Mouse (Mus musculus): ENCODE measurements around the gene Hist1h2an. TPM values are rescaled to one million over a fixed set of nuclear protein-coding genes. Genes with fewer than 3 reads are reported as not detected.
A peak's percentile ranks its signal among the peaks of the same experiment; 100 is the strongest.
"Not testable (repeated sequence)": the region's sequence is repeated elsewhere in the genome, so short reads cannot be mapped to it uniquely, and the experiment has no call there.

Hist1h2an gene
- total RNA-seq, 4 experiments from 2014 or later: 2.9 to 4.0 TPM; not detected in 2

DNA sequence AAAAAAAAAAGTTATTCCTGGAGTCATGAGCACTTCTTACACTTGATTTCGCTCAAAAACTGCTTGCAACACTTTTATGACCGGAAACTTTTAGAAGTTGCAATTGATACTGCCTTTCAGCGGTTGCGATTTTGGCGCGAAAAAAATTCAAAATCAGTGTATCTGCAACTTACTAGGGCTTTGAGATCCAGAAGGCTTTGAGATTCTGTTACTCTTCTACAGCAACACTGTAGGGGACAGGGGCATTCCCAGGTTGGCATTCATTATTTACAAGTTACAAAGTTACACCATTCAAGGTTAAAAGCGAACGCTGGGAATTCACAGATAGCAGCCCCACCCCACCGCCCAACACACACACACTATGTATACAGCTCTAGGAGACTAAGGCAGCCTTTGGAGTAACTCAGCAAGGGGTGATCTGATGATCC is 3.3 kb downstream of the Hist1h2an start:
- no peak for DNase-seq (ENCODE audit: low spot score in 2 of 2)

DNA sequence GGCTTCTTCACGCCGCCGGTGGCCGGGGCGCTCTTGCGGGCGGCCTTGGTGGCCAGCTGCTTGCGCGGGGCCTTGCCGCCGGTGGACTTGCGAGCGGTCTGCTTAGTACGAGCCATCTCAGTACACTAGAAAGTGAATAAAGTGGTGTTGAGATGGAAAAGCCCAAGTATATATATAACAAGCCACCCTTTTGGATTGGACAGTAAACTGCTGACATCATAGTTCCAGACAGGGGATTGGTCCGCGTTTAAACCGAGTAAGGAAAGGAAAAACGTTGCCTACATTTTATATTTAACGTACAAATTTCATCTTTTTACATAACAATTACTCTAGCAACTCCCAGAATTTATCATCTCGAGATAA is 3.8 kb downstream of the Hist1h2an start, which contains the start of gene Hist1h3i:
Hist1h3i (minus strand) TSS at position 116 of the 363 bp plus-strand sequence.
- DNase-seq (ENCODE audit: low spot score in 2 of 2): peak; percentile 19 to 52

DNA sequence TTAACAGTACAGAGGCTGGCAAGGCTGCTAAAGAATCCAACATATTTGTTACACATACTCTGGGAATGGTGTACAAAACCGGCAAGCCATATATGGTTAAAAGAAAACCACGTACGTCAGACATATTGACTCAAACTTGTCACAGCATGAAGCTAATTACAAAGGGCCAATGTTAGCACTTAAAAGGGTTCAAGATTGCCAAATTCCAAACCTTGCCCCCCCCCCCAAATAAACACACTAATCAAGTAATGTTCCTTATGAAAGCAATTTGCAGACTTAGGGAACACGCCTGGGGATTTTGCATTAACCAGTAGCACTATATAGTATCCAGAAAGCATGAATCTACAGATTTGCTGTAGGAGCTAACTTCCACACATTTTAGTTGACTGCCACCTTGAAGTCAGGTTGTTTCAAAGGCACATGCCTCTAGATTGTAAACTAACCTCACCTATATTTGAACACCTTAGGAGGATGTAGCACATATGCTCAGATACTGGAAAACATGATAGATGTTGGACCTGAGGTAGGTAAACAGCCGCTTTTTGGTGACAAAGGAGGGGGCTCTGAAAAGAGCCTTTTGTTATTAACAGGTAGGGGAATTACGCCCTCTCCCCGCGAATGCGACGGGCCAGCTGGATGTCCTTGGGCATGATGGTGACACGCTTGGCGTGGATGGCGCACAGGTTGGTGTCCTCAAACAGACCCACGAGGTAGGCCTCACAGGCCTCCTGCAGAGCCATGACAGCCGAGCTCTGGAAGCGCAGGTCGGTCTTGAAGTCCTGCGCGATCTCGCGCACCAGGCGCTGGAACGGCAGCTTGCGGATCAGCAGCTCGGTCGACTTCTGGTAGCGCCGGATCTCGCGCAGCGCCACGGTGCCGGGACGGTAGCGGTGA is 4.4 kb downstream of the Hist1h2an start:
- DNase-seq (ENCODE audit: low spot score in 2 of 2): peak in 1 of 2 experiments; percentile 27

DNA sequence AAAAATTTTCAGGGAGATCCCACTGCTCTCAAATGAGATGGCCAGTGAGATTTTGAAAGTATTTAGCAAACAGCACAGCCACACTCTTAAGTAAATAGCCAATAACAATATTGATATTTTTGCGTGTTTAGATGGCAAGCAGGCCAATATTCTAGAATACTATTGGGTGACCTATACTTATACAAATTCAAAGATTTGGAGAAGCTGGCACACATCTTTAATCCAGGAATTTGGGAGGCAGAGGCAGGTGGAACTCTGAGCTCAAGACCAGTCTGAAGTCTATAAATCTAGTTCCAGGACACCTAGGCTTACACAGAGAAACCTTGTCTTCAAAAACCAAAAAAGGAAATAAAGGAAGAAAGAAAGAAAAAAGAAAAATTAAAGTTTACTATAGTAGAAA is 5.4 kb downstream of the Hist1h2an start:
- no peak for DNase-seq (ENCODE audit: low spot score in 2 of 2)

DNA sequence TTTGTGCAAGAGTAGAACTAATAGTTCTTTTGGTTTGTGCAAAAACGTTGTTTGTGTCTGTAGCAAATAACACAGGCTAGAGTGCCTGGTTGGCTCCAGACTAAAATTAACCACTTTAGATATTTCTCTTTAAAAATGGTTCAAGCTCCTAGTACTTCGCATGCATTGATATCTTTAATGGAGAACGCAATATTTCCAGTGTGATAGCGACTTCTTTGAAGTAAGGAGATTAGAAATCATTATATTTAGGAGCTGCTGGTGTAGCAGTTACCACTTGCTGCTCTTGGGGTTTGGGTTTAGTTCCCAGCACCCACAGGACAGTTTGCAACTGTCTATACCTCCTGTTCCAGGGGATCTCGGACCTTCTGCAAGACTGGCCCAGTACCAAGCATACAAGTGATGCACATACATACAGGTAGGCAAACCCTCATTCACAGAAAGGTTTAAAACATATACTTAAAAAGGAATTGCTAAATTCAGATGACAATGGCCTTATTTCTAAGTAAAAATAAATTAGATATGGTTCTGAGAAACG is 5.9 kb downstream of the Hist1h2an start:
- DNase-seq (ENCODE audit: low spot score in 2 of 2): no peak

DNA sequence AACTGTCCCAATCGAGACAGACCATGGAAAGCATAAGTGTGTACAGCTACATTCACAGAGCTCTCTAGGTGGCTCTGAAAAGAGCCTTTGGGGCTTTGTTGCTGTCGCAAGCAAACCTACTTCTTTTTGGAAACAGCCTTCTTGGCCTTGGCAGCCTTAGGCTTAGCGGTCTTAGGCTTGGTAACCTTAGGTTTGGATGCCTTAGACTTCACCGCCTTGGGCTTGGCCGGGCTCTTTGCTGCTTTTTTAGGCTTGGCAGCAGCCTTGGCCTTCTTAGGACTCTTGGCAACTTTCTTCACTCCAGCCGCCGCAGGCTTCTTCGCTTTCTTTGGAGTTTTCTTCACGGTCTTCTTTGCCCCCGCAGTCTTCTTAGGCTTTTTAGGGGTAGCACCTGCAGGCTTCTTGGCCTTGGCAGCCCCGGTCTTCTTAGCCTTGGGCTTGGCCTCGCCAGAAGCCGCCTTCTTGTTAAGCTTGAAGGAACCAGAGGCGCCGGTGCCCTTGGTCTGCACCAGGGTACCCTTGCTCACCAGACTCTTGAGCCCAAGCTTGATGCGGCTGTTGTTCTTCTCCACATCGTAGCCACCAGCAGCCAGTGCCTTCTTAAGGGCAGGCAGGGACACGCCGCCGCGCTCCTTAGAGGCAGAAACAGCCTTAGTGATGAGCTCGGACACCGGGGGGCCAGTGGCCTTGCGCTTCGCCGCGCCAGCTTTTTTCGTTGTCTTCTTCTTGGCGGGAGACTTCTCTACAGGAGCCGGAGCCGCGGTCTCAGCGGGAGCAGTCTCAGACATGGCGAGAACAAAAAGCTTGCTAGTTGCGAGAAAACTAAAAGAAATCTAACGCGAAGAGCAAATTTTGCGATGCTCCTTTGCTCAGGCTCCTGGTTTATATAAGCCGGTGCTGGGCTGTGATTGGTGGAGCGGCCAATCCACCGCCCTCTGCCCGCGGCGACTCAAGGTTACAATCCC is 7.0 kb downstream of the Hist1h2an start, which contains the start of gene Hist1h1b:
Hist1h1b (minus strand) TSS at position 859 of the 965 bp plus-strand sequence.
- peak; percentile 30 to 32 for DNase-seq (ENCODE audit: low spot score in 2 of 2)

DNA sequence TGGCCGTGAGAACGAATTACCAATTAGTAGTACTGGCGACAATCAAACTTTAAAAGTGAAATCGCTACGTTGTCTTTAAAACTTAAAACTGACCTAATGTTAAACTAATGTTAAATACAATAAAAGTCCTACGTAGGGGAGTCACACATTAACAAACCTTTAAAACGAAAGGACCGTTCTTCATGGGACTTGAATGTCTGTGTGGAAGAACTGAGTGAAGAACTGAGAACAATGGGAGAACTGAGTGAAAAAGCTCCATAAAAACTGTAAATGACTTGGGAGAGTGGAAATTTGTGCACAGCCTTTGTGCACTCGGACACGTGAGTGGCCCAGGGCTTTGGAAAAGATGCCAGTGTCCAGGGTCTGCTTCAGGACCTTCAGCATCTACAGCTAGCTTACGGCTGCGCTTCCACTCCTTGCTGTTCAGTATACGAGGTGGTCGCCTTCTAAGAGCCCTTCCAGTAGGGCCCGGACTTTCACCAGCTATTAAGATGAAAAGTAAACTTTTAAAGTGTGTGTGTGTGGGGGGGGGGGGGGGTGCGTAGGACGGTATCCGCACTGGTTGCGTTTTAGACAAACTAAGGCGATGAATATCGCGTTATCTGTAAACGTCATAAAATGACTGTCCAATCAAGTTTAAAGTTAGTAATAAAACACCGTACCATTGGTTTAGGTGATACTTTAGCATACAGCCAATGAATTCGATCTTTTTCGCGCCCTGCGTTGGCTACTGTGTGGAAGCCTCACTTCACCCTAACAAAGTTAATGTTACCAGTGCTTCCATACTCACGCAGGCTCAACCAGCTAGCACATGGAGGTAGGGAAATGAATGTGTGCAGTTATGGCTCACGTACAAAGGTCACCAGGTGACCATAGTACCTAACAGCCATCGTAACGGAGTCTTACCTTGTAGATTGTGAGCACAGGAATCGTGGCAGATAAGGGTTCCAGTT is 7.9 kb downstream of the Hist1h2an start:
- DNase-seq (ENCODE audit: low spot score in 2 of 2): peak; percentile 49 to 58

DNA sequence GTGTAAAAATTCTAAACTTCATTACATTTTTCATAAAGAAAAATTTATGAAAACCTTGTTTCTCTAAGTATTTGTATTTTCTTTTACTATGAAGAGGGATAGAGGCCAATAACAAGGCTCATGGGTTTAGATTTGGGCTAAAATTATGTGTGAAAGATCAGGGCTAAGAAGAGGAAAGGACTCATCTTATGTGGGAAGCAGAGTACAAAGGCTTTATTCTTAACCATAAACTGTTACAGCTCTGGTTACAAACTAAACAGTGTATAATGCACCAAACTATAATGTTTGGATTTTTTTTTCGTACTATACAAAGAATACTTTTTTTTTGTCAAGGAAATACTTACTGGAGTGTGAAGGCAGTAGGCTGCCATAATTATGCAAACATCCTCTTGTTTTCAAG is 31.3 kb downstream of the Hist1h2an start:
- DNase-seq (ENCODE audit: low spot score in 2 of 2): no peak

DNA sequence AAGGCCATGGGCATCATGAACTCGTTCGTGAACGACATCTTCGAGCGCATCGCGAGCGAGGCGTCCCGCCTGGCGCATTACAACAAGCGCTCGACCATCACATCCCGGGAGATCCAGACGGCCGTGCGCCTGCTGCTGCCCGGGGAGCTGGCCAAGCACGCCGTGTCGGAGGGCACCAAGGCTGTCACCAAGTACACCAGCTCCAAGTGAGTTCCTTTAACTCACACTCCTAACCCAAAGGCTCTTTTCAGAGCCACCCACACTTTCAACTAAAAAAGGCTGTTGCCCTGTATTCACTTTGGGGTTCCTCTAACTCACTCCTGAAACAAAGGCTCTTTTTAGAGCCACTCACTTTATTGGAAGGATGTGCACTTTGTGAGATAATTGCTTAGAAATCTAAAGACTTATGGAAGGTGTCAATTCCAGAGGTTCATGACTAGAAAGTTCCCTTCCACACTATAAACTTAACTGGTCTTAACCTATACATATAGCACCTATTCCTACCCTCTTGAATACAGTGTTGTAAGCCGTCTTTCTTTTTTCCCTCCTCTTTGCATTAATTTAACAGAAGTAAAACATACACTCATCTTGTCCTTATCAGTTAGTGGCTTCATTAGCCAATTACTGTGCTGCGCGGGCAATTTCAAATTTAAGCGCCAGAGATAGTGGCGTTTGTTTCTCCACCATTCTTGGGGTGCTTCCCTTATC is 32.6 kb downstream of the Hist1h2an start:
- not testable (repeated sequence) for DNase-seq (ENCODE audit: low spot score in 2 of 2)

DNA sequence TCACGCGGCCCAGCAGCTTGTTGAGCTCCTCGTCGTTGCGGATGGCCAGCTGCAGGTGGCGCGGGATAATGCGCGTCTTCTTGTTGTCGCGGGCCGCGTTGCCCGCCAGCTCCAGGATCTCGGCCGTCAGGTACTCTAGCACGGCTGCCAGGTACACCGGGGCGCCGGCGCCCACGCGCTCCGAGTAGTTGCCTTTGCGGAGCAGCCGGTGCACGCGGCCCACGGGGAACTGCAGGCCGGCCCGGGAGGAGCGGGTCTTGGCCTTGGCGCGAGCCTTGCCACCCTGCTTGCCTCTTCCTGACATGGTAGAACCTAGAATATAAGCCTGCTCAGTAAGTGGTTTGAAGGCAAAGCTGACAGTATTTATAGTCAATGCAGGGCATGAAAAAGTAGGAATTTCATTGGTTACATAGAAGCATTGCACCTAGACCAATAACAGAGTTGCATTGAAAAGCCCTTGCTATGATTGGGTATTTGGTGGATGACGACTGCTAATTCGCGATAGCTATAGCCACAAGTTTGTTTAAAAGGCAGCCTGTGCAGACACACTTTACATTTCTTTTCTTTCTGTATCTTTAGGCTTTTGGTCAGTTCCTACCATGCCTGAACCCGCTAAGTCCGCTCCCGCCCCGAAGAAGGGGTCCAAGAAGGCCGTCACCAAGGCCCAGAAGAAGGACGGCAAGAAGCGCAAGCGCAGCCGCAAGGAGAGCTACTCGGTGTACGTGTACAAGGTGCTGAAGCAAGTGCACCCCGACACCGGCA is 33.3 kb downstream of the Hist1h2an start, which contains the start of the genes Hist1h2ak and Hist1h2bn:
Hist1h2ak (minus strand) TSS at position 304 of the 762 bp plus-strand sequence.
Hist1h2bn (plus strand) TSS at position 600 of the 762 bp plus-strand sequence.
- peak; percentile 47 to 80 for DNase-seq (ENCODE audit: low spot score in 2 of 2)

DNA sequence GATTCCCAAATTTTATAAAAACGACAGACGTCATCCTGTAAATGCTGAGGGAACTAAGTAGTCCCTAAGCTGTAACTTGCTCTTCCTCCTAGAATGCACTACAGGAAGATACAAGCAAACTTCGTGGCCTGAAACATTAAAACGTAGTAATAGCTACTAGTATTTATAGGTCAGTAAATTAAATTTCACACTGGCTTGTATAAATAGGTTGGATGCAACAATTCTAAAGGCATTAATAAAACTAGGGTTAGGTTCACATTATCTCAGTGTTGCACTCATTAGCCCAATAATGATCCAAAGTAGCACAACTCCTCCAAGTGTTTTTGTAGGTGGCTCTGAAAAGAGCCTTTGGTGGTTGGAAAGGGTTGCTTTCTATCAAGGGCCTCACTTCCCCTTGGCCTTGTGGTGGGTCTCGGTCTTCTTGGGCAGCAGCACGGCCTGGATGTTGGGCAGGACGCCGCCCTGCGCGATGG is 33.9 kb downstream of the Hist1h2an start:
- peak in 1 of 2 experiments; percentile 9 for DNase-seq (ENCODE audit: low spot score in 2 of 2)

DNA sequence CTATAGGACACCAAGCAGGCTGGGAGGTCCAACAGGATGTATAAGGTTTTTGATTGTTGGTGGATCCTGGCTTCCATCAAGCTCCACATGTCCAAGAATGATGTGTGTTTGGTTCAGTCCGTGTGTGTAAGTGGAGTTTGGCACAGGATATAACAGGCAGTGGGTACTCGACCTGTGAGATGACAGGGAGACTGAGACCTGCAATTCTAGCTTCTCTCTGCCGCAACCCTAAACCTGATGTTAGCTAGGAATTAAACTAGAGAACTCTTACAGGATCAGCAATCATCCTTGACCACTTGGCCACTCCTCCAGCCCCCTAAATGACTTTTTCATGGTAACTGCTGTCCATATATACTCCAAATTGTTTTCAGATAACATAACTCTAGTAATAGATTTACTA is 34.7 kb downstream of the Hist1h2an start:
- no peak for DNase-seq (ENCODE audit: low spot score in 2 of 2)

DNA sequence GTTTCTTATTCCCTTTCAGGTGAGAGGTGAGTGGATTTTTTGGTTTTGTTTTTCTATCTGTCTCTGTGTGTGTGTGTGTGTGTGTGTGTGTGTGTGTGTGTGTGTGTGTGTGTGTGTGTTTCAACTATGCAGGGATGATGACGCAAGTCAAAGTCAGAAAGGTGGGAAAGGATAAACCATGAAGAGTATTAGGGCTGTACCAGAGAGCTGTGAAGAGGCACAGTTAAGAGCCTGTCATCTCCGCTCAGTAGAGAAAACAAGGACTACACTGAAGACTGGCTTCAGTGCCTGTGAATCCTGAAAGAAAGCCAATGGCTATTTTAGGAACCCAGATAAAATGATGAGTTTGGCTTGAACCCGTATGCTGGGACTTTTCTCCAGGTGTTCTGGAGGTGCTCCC is 35.2 kb downstream of the Hist1h2an start:
- DNase-seq (ENCODE audit: low spot score in 2 of 2): no peak

DNA sequence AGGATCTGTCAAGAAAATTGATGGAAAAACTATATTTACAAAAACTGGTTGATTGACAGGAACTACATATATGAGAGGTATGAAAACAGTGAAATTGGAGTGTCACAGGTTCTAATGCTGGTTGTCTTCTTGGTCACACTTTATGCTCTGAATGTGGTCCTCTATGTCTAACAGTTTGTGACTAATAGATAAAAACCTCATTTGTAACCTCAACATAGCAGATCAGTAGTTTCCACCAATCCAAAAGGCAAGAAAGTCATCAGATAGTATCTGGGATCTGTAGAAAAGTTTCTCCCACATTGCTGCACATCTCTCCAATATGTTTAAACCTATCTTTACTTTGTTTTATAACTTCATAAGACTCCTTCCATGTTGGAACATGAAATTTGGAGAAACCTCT is 35.6 kb downstream of the Hist1h2an start:
- DNase-seq (ENCODE audit: low spot score in 2 of 2): no peak

DNA sequence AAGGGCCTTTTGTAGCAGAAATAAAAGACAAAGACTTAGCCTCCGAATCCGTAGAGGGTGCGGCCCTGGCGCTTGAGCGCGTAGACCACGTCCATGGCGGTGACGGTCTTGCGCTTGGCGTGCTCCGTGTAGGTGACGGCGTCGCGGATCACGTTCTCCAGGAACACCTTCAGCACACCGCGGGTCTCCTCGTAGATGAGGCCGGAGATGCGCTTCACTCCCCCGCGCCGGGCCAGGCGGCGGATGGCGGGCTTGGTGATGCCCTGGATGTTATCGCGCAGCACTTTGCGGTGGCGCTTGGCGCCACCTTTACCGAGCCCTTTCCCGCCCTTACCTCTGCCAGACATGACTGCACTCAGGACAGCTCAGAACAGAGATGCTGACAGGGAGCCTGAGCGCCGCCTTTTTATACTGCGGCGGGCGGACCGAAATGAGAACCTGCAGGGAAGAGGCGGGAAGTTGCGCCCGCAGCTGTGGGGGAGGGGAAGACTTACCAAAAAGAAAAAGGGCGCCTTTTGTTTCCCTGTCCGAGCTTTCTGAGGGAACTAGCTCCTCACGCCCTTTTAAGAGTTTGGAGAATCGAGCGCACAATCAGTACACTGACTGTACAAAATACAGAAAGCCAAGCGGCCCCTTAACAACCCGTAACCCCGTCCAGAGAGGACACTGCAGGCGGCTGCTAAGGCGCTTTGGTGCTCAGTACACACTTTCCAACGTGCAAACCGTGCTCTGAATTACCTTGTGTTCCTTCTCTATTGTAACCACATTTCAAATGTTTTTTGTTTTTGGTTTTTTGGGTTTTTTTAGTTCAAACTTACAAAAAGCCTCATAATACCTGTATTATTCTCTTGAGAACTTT is 36.6 kb downstream of the Hist1h2an start, which contains the start of gene Hist1h4k:
Hist1h4k (minus strand) TSS at position 347 of the 859 bp plus-strand sequence.
- DNase-seq (ENCODE audit: low spot score in 2 of 2): peak; percentile 90 to 95

DNA sequence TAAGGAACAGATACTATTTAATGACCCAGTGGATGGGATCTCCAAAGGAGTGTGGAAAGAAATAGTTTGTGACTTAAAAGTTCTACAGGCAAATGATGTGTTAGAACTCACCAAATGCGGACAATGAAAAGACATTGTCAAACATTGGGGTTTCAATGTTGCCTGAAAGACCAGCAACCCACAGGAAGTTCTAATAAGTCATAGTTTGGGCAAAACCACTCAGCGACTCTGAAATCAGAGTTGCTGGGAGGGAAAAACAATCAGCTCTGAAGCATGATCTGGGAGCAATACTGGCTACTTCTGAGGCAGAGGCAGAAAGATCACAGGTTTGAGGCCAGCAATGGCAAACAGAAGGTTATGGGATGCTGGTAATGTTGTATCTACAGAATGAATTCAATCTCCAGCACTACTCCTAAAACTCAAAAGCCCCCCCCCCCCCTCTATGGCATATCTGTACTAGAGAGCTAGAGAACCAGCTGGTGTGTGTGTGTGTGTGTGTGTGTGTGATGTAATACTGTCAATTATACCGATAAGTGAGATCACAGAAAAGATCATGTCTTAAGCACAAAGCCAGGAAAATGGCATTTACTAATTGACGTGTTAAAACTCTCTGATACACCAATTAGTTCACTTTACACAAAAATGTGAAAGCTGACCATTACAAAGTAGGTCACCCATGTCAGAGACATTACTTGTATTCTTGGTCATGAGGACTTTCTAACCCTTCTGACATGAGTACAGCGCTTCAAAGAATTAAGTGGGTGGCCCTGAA is 37.4 kb downstream of the Hist1h2an start:
- no peak for DNase-seq (ENCODE audit: low spot score in 2 of 2)

DNA sequence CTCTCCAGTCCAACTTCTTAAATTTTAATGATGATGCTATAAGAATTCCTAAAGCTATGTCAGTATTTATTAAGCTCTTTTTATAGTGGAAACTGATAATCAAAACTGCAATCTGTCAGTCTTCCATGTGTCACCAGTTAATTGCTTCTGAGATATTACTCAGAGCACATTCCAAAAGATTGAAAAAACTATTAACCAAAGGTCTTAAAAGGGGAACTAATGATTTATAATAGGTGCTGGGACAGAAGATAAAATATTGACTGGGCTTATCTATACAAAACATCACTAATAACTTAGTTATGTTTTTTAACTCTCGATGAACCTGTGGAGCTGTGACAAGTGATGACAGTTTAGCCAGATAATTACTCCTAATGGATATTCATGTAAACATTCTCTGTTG is 42.0 kb downstream of the Hist1h2an start:
- no peak for DNase-seq (ENCODE audit: low spot score in 2 of 2)

Data from left cerebral cortex, adult 8-10 months (tissue).